Mouse (Mus musculus) erythroblast, adult 5-6 weeks (primary cell): Measurements from ENCODE around the gene Haao. TPM values are rescaled to one million over a fixed set of nuclear protein-coding genes. Genes with fewer than 3 reads are reported as not detected.

Source experiments
- ATAC-seq: replicated peaks from 2 replicates; pipeline ENCODE4 v1.8.0; 2016; ENCODE audit warnings: moderate number of reproducible peaks, mild to moderate bottlenecking, moderate TSS enrichment, inconsistent platforms; ENCODE audit not compliant: poor library complexity, low FRiP score, severe bottlenecking
- total RNA-seq, 2 experiments: library from RNA; stranded (forward) in 1 of 2; stranded (reverse) in 1 of 2; fragments of 150-400 nt in 1 of 2; fragments of 200-764, 138-1000 nt in 1 of 2; gene quantifications; 2 replicates each; pipeline versions ENCODE4 v1.2.3 to v1.2.4; 2015 to 2017; ENCODE audit warnings: low replicate concordance in 2 of 2

Haao gene
- total RNA-seq, 2 experiments from 2014 or later, result 3.7 to 13.3 TPM

DNA sequence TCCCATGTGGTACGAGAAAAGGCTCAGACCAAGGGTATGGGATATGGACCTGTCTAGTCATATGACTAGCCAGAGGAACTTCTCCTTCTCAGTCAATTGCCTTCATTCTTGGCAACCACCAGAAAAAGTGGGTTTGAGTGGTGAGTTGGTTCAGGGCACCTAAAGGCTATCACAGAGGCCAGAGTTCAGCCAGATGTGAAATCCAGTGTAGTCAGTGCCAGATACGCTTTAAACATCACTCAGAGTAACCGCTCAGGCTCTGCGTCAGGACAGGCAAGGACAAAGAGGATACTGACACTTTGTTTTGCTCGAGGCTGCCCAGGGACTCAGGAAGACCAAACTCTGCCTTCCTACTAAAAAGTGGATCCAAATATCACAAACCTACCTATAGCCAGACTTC is 6.8 kb downstream of the Haao start:
- ATAC-seq, result no peak

DNA sequence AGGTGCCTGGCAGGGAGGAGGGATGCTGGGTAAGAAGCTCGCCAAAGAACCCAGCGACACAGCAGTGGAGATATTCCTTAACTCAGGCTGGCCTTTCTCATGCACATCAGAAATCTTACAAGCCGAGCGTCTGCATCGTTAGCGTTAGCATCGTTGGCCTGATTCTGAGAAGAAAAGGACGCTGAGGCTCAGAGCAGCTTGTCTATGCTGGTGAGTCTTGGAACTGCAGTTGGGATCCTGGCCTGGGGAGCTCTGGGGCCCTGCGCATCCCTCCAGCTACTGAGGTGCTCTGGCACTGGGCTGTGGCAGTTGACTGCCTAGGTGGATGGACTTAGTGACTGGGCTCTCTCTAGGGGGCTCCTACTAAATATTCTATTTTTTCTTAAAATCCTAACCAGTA is 8.6 kb downstream of the Haao start:
- ATAC-seq, result no peak

DNA sequence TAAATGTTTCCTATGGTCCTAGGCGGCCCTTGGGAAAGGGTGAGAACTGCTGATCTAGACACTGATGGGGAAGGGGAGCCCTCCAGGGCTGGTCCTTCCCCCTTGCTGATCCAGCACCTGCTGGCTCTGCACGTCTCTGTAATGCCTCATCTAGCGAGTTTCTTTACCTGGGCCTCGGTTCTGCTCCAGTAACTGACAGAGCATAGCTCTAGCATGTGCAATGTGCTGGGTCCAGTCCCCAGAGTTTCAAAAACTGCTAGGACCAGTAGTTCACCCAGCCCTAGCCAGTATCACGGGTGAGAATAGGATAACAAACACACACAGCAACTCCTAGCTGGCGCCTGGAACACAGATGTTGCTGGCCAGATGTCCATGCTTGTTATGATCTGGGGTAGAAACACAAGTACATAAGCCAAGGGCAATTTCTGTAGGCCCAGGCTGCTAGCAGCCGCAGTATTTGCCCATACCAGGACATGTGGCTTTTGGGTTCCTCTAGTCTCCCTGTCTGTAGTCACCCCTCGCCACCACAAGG is 10.0 kb downstream of the Haao start:
- no peak for ATAC-seq

DNA sequence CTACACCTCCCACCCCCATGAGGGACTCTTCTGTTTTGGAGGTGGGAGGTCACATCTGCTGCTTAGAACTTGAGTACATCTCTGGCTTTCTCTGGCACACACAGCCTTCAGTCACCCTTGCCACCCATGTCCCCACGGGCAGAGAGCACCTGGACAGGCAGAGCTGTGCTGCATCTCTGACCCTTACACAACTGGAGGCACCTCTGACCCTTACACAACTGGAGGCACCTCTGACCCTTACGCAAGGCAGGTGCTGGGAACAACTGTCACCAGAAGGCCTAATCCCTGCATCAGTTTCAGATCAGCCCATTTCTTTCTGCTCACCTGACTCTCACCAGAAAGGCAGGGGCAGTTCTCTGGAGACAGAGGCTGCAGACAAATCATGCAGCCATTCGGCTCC is 11.7 kb downstream of the Haao start:
- no peak for ATAC-seq

DNA sequence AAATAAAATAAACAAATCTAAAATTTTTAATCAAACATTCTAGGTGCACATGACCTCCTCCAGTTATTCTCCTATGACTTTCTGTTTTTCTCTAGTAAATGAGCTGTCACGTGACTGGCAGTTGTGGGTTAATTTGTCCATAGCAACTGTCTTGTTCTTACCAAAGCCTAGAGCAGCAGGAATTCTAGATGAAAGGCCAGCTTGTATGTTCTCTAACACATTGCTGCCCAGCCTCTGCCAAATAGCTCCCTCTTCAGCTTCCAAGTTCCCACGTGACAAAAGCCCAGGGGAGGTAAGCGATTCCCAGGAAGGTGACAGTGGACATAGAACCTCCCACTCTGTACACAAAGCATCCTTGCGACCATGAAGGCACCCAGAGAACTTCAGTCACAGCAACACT is 13.6 kb downstream of the Haao start:
- ATAC-seq, result no peak

DNA sequence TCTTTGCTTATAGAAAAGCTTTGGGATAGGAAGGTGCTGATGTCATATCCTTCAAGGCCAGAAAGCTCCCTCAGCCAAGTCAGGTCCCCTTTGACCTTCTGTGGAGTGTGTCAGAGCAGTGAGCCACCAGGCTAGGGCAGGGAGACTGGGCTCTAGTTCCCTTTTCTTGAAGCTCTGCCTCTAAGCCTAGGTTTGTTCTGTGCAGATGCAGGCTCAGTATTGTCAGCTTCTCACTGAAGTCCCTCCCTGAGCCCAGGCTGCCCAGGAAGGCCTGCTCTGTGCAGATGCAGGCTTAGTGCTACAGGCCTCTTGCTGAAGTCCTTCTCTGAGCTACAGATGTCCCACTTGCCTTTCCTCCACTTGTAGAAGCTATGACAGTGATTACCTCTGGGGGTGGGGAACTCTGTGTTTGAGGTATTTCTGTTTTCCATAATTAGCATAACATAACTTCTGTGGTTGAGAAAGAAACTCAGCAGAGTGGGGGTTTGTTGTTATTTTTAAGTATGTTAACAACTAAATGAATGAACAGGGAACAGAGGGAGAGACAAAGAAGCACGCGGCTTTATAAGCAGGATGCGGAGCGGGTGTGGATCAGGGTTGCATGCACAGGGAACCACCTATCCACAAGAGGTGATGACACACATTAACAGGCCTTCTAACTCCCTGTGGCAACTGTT is 17.0 kb downstream of the Haao start:
- ATAC-seq, result no peak

DNA sequence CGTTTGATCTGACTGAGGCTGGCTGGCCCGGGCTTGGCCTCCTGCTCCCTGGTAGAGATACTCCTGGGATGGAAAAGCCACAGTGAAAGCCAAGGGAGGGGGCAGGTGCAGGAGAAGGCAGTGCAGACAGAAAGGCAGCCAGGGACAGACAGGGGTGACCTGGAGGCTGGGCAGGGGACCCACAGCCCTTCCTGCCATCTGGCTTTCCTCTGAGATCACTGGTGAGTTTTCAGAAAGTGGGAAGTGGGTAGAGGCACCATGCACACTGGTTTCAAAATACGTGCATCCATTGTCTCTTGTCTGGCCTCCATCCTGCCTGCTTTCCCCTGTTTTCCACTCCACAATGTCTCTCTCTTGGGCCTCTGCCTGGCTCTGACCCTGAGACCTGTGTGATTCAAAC is 18.4 kb downstream of the Haao start:
- 0 out of 2 replicates have a peak, but pooled peaks have one; percentile 23 for ATAC-seq

DNA sequence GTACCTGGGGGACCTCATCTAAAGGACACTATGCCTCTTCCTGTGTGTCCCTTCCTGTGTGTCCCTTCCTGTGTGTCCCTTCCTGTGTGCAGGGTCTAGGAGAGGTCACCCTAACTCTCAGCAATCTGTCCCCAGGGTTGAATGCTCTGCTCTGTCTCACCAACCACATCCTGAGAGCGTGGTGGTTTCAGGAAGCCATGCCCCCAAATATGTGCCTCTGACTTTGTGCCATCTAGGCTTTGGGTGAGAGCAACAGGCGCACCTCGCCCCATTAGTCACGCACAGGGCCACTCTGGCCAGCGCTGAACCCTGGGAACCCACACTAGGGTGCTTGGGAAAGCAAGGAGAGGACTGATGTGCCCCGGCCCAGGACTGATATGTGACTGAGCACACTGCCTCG is 23.9 kb downstream of the Haao start:
- ATAC-seq, result no peak

DNA sequence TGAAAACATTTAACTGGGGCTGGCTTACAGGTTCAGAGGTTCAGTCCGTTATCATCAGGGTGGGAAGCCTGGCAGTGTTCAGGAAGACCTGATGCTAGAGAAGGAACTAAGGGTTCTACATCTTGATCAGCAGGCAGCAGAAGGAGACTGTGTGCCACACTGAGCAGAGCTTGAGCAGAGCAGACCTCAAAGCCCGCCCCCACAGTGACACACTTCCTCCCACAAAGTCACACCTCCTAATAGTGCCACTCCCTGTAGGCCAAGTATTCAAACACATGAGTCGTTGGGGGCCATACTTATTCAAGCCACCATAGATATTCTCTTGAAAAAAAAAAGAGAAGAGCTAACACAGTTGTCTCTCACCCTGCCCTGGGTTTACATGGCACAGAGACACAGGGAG is 25.9 kb downstream of the Haao start:
- no peak for ATAC-seq

DNA sequence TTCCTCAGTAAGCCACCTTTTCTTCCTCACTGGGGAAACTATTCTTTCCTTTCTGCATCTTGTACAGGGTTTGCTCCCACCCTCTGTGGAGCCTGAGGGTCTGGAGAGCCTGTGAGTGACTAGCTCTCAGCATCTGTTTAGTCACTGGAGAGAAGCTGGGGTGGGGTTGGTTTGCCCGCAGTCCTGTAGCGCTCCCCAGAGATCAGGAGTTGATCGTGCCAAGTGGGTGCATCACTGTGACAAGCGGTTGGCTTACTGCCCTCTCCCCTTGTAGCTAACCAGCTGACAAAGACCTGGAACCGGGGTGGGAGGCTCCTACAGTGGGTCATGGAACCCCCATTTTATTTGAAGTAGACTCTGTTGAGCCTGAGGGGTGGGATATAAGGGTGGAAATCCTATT is 27.1 kb downstream of the Haao start:
- no peak for ATAC-seq

DNA sequence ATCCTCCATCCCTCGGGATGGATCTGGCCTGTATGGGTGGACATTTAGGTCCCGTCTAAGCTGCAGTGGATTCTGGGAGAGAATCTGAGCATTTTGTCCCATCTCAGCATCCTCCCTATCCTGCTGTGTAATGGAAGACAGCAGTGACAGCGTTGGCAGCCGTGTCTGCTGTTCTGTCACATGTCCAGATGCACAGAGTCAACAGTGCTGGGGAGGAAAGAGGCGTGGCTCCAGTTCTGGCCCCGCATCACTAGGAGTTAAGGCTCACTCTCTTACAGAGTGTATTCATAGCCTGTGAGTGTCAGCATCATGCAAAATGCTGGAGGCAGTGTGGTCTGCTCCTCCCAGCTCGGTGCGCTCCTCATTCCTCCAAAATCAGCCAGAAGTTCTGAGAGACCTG is 28.3 kb downstream of the Haao start:
- ATAC-seq, result no peak; the same call in 1 of the 2 replicates

DNA sequence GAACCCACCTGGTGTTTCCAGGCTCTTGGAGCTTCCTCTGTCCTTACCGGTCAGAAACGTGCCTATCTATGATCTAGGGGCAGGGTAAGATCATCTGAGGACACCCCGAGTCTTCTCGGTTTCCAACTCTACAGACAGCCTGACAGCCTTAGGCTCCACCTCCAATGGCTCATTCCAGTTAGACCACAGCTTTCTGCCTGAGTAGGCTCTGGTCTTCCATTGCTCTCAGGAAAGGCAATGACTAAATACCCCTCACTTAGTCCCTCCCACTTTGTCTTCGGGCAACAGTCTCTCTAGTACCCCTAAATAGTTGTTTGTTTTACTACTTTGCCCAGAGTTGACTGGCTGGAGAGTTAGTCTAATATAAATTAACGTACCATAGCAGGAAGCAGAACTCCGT is 30.8 kb downstream of the Haao start:
- no peak for ATAC-seq

DNA sequence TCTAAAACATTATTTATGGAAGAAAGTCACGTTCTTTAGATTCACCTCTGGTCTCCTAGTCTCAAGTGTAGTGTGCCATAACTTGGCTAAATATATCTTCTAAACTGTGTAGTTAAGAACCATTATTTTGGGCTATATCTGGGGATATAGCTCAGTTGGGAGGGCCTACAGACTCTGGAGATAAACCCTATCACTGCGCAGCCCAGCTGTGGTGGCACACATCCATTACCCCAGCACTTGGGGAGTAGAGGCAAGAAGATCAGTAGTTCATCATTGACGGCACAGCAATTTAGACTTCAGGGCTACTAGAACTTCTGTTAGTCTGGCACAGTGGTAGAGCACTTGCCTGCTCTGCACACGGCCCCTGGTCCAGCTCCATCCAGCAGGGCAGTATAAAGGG is 34.7 kb downstream of the Haao start:
- no peak for ATAC-seq

DNA sequence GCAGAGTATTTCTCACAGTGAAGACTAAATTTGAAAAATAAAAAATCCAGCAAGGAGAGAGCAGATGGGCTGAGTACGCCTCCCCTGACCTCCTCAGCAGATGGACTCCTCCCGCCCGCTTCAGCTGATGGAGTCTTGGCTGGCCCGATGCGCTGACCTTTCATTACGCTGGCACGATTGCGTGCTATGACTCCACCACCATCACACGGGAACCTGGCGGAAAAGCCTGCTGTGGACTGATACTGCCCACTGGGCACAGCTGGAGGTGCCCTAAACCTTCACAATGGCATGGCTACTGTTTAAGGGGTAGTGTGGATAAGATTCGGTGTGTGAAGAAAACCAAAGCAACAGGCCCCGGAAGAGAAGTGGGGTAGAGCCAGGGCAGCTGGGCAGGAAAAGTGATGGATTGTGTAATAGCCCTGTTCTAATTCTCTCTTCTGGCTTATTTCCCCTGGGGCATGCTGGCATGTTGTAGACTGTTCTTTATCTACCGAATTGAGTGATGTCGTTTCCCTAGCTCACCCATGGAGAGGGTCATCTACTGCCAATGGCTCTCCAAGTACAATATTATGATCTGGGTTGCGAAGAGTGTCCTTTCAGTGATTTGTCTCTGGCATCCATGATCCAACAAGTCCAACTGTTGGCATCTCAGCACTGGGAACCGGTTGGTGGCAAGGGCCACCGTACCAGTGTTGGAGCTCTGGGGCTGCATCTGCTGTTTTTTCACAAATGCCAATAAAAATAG is 35.4 kb downstream of the Haao start:
- no peak for ATAC-seq

DNA sequence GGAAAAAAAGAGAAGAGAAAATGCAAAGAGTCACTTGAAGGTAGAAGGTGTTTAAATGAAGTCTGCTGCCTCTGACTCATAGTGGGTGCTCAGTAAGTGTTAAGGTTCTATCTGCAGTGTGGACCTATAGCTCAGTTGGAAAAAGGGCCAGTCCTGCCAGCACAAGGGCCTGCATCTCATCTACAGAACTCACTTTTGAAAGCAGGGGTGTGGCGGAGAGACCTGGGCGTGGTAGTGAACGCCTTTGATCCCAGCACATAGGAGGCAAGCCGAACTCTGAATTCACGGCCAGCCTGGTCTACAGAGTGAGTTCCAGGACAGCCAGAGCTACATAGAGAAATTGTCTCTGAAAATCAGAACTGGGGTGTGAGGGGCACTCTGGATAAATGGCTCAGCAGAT is 37.5 kb downstream of the Haao start:
- peak; percentile 65 for ATAC-seq

DNA sequence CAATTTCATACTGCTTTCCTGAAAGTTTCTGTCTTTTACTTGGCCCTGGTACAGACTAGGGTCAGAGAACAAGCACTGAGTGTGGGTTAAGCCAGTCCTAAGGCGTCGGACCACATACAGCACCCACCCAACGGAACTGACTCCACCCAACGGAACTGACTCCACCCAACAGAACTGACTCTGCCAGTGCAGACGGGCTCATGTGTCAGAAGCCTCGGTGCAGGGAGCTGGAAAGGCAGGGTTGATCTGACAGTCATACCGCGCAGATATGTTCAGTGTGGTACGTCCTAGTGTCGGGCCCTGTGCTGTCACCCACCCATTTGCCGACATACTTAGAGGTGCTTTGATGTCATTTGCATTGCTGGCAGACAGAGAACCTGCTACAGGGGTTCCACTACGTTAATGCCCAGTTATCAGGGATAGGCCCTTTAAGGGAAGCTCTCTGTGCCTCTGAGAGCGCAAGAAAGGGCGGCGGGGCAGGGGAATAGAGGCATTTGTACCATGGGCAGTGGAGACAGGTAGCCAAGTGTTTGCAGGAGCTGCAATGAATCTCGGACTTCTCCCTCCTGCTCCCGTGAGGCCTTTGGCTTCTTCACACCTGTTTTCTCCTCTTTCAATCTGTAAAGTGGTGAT is 38.5 kb downstream of the Haao start:
- peak; percentile 85 for ATAC-seq

DNA sequence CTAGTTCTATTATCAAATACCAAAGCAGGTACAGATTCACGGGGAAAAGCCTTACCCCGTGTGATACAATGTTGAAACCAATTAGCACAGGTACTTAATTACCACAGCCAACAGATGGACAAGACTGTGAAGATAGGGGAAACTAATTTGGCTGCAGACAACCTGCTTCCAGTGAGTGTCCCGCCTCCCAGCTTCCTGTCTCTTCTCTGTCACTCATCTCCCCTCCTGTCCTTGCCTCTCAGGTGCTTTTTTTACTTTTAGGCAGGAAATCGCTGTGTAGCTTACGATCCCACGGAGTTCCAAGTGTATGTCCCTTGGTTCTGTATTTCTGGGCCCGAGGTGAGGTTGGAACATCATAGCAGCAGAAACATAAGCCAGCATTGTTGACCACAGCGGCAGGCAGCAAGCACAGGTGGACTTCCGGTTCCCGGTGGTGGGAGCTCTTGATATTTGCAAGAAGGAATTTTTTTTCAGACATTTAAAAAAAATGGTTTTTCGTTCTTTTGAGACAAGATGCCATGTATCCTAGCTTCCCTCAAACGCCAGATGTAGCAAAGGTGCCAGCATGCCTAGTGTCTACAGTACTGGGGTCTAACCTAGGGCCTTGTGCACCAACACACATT is 39.2 kb downstream of the Haao start:
- ATAC-seq, result peak; percentile 2; the same call in 1 of the 2 replicates

DNA sequence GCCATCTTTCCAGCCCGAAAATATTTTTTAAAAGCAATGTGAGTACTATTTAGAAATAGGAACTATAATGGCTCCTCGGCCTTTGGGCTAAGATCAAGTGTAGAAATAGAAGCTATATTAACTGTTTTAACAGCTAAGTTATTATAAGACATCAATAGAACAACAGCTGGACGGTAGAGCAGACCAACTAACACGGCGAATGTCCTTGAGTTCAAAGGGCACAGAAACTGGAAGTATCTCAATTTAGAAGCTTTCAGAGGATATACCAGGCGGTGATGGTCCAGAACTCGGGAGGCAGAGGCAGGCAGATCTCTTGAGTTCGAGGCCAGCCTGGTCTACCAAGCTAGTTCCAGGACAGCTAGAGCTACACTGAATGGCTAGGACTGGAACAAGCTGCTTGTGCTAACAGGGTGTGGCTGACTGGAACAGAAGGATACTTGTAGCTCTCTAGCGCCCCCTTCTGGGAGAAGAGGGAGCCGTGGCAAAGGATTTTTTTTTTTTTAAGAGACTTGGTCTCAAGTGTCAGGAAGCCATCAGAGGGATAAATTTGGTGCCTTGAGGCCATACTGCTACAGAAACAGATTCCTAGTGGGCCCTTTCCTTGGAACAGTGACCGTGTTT is 39.9 kb downstream of the Haao start:
- peak; percentile 53 for ATAC-seq

DNA sequence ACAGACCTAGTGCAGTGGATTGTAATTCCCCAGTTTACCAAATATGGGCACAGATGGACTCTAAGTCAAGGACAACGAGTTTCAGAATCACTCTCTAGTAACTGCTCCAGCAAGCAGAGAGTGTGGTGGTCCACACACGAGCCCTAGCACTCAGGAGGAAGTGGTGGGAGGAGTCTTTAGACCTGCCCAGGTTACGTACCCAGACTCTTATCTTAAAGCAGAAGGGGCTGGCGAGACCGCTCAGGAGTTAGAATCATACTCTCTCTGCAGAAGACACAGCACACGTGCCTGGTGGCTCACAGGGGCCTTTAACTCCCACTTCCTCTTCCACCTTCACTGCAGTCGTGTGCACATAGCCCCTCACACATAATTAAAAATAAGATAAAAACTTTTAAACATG is 40.4 kb downstream of the Haao start:
- no peak for ATAC-seq

DNA sequence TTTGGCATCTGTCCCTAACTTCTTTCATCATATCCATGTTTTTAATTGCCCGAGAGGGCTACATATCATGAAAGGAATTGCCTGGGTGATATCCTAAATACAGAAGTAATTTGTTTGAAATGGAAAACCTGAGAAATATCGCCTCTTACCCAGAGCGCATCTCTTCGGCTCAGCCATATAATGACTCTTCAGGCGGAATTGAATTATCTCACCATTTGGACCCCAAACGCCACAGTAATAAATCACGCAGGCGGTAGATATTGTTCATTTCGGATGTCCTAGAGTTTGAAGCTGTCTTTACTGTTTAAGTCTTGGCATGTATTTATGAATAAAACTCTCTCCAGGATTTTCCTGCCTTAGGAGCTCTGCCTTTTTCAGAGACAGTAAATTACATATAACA is 42.7 kb downstream of the Haao start:
- no peak for ATAC-seq
